Mouse (Mus musculus) C2C12 (cell line): ENCODE measurements around the gene Pip5kl1.

ENCODE experiments used
- CEBPB ChIP-seq: IDR thresholded peaks from one replicate; pipeline ENCODE4 v1.6.1; 2011; ENCODE audit warnings: low read depth, mild to moderate bottlenecking, control low read depth, moderate library complexity
- CTCF ChIP-seq: IDR thresholded peaks from one replicate; pipeline ENCODE4 v1.5.1; 2011; ENCODE audit not compliant: control insufficient read depth, insufficient read depth, insufficient read length

DNA sequence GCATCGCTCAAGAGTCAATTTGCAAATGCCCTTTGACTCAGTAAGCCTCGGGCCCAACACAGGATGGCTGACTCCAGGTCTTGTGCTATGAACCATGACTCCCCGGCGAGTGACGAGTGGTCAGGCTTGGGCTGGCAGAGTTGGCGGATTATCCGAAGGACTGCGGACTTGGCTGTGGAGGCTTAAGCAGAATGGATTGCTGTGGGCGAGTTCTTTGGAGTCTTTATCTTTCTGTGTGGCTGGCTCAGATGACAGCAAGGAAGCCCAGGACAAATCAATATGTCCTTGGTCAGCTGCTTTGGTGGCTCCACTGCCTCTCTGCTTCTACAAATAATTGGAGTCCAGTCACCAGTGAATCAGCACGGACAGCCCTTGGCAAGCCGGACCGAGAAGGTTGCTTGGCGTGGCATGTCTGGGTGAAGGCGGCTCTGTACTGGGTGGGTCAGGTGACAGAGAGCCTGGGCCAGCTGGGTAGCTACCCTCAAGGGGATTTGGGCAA, 47.1 kb upstream of the Pip5kl1 start:
- TF ChIP-seq CTCF: no peak
- no peak for TF ChIP-seq CEBPB
